Mouse (Mus musculus) spleen, postnatal 10 days (tissue): Measurements from ENCODE around the gene Prrxl1.

Source experiments
- DNase-seq, 2 experiments: peaks; one replicate each; pipeline ENCODE4 v3.0.0; 2021 to 2022; ENCODE audit warnings: low spot score in 2 of 2

The Prrxl1 gene

GRCm38 (mm10) chr14:32627271-32627670 is 28.1 kb downstream of the Prrxl1 start:
- no peak for DNase-seq

GRCm38 (mm10) chr14:32628584-32628983 is 29.4 kb downstream of the Prrxl1 start:
- DNase-seq: no peak

DNA sequence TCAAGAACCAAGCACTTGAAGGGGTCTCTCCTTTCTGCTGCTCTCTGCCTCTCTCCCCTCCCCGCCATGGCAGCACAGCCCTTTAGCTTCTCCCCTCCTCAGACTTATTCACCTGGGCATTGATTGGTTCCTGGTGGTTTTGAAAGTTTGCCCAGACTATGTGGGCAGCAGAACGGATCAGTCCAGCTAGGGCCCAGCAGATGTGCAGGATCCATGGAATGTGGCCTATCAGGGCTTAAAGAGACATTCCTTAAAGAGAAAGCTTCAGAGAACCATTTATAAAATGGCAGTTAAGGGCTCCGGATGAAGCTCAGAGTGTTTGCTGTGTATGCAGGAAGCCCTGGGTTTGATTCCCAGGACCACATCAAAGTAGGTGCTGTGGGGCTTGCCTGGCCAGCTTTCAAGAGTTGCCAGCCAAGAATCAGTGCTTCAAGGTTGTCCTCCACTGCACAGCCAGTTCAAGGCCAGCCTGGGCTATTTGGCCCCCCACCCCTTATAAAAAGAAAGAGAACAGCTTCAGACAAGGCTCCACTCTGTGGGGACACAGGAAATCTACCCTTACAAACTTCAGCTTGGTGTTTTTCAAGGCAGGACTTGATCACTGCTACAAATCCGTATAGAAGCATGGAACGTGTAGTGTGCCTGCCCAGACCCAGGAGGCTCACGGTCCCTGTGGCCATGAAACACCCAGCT is 33.8 kb downstream of the Prrxl1 start:
- no peak for DNase-seq

DNA sequence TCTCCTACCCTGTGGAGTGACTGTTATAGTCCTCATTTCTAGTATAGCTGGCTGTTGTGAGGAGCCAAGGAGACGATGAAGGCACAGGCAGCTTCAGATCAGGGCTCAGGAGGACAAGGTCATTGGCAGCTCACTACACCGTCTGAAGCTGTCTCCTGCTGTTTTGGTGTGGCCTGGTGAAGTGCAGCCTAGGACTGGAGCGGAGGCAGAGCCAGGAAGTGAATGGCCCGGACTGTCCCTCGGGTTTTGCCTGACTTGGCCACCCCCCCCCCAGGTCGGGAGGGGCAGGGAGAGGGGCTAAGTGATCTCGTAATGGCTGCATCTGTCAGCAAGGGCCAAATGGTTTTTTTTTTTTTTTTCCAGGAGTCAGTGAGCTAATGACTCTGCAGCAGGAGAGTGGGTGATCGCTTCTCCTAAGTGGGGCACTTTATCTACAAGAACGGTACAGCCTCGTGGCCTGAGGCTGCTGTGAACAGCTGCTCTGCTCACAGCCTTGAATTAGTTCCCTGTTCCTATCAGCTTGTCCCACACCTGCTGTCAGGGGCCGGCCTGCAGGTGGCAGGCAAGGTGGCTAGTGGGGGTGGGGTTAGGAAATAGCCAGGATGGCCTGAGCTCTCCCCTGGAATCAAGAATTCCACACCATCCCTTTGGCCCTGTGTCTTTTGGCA is 34.9 kb downstream of the Prrxl1 start:
- DNase-seq: no peak

GRCm38 (mm10) chr14:32638485-32638884 is 39.3 kb downstream of the Prrxl1 start:
- DNase-seq: no peak

DNA sequence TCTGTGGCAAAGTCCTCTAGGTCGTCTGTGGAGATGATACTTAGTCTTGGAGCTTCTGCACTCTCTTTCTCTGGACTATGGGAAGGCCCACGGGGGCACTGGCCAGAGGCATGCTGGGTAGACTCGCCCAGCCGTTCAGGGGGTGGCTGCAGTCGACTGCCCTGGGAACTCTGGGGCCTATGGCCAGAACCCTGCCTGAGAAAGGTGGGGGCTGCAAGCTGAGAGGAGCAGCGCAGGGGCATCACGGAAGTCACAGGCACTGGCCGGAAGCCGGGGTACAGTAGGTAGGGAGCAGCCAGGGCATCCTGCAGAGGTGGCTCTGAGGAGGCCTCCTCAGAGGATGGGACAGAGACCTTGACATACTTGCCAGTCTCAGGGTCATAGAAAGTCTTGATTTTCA is 60.6 kb downstream of the Prrxl1 start:
- no peak for DNase-seq

DNA sequence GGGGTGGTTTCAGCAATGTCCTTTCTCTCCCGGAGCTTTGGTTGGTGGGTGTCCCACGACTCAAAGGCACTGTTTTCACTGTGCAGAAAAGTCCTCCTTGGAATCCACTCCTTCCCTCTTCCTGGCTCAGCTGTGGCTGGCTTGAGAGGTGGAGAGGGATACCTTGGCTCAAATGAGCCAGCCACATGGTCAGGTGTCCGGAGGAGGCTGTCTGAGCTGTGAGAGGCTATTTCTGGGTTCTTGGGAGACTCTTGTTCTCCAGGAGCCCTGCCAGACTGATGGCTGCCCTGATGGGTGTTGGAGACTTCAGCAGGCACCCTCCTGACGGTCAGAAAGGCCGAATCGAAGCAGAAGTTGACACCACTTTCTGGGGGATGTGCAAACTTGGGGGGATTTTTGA is 63.9 kb downstream of the Prrxl1 start:
- DNase-seq: no peak

DNA sequence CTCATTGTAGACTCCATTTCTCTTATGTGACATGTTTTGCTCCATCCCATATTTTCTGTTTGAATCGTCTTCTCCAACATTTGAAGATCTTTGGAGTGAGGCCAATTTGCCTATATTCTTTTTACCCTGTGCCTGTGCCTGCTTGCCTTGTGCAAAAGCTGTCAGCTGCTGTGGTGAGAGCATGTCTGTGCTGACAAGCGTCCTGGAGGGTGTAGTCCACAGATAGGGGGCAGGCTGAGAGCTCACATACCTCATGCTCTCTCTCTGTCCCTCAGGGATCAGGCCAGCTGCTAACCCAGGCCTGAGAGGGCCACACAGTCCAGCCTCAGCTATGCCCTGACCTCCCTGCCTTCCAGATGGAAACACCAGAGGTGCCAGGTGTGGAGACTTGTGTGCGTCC is 74.0 kb downstream of the Prrxl1 start:
- no peak for DNase-seq

DNA sequence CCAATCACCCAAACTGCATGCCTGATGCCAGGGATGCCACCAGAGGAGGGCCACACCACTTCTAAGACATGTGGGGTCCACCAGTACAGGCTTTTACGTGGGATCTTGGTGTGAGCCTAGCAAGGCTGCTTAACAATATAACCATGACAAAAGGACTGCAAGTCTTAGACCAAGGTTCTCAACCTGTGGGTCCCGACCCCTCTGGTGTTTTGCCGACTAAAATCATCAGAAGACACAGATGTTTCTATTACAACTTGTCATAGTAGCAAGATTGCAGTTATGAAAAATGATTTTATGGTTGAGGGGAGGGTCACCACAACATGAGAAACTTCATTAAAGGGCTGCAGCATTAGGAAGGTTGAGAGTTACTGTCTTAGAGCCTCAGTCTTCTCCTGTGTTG is 79.4 kb downstream of the Prrxl1 start:
- no peak for DNase-seq

DNA sequence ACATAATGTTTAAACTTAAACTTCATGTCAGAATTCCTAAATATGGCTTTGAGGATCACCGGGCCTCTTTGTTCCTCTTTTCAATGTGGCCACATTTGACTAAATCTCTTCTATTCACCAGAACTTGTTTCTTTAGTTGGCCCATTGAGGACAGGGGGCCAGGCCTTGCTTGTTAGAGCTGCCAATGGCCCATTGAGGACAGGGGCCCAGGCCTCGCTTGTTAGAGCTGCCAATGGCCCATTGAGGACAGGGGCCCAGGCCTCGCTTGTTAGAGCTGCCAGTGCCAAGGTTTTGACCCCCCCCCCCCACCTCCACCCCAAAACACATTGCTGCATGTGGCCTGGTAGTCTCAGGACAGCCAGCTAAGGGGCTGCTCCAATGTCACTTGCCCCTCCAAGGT is 82.4 kb downstream of the Prrxl1 start:
- no peak for DNase-seq

- DNase-seq: no peak
These were observed 83.3 kb downstream of the Prrxl1 start for GRCm38 (mm10) chr14:32682536-32682935.

DNA sequence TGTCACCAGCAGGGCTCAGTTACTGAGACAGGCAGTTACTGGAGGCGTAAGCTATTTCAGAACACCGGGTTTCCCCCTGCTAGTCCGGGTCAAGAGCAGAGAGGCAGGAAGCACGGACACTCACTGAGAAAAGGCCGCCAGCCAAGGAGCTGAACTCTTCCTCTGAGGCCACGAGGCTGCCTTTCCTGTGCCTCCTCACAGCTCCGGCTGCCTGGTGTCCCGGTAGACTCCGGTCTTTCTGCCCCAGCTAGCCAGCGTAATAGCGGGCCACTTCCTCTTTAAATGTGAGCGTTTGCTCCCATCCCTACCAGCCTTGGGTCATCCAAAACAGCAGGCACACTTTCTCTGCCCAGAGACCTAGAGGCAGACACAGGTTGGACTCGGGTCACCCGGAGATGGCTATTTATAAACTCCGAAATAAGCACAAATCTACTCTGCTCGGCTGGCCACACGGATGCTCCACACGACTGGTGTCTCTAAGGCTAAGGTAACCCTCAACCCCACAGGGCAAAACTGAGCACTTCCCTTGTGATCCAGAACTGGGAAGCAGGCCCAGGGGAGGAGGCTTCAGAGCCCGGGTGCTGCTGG is 84.1 kb downstream of the Prrxl1 start:
- peak in 1 of 2 experiments; percentile 31 for DNase-seq

- DNase-seq: peak in 1 of 2 experiments; percentile 20
These were observed 85.0 kb downstream of the Prrxl1 start for GRCm38 (mm10) chr14:32683982-32684734.

- no peak for DNase-seq
These were observed 85.5 kb downstream of the Prrxl1 start for GRCm38 (mm10) chr14:32684735-32685105.

DNA sequence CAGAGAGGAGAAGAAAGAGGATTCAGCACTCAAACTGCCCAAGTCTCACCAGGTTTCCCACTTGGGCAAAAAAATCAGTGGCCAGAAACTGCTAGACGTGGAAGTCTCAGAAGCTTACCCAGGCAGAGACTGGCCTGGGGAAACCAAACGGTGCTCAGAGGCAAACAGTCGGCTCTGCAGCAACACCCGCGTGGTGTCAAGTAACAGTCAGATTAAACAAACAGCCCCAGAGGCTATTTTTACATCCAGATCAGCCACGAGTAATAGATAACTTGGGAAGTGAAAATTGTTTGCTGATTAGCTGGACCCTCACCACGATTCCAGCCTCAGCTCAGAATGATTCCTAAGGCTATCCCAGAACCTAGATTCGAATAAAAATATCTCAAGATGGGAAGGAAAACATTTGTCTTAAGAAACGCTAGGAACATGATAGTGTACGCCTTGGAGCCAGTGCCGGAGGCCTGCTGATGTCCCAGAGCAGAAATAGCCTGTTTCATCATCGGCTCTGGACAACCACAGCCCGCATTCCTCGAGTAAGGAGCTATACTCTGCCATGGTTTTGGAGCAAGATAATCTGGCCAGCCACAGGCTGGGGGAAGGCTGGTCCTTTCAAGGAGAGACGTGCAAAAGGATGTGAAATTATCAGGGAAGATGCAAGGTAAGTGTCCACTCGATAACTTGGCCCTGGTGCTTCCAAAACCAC is 86.1 kb downstream of the Prrxl1 start, which contains the start of gene 3425401B19Rik:
3425401B19Rik (minus strand) TSS at position 170 of the 703 bp plus-strand sequence.
- DNase-seq: no peak

DNA sequence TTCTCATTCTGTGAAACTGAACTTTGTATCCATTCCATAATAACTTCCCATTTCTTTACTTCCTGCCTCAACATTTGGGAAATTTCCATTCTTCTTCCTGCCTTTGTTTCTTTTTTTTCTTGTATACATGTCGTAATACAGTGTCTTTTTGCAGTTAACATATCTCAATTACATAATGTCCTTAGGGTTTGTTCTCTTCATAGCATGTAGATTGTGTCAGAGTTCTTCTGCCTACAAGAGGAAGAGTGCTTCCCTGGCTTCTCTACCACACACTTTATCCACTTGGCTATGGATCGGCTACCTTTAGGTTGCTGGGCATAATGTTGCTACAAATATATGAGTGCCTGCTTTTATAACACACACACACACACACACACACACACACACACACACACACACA is 96.7 kb downstream of the Prrxl1 start:
- no peak for DNase-seq

DNA sequence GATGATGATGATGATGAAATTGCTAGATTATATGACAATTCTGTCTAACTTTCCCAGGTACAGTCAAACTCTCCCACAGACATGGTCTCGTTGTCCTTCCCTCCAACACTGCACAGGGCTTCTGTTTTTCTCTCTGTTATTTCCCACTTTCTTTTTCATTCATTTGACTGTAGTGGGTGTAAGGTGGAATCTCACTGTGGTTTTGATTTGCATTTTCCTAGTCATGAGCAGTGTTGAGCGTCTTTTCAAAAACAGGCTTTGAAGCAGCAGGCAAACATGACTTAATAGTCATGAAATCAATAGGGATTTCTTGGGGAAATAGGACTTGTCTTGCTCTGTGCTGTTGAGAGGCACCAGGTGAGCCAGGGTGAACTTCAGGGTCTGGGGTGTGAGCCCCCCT is 97.1 kb downstream of the Prrxl1 start:
- no peak for DNase-seq

DNA sequence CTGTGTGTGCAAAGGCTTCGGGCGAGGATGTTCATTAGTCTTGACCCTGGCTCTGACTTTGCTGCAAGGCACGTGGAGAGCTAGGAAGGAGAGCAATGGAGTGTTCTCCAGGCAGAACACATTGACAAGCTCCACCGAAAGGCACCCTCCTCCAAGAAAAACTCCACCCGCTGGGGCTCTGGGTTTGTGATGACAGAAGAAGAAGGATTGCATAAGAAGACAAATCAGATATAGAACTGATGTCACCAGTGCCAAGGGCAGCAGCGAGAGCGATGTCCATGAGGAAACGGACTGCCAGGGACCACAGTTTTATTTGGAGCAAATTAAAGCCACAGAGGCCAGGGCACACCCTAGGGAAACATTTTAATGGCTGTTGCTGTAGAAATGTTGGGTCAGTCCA is 98.6 kb downstream of the Prrxl1 start:
- DNase-seq: no peak

- DNase-seq: no peak
These were observed 99.3 kb downstream of the Prrxl1 start for GRCm38 (mm10) chr14:32698556-32698955.
